Mouse (Mus musculus) hematopoietic stem cell, adult 5-6 weeks (primary cell): ENCODE results near the gene Olfr355. TPM values are rescaled to one million over a fixed set of nuclear protein-coding genes. Genes with fewer than 3 reads are reported as not detected.

ENCODE experiments used
- ATAC-seq, 2 experiments: fragments of 125-278 bp in 1 of 2; replicated peaks in 1 of 2; 2 replicates each; pipeline ENCODE4 v1.8.0; 2016 to 2017; ENCODE audit warnings: inconsistent platforms in 2 of 2, mild to moderate bottlenecking in 2 of 2, moderate number of reproducible peaks in 2 of 2, low read depth in 1 of 2, moderate TSS enrichment in 1 of 2; ENCODE audit not compliant: low FRiP score in 2 of 2, poor library complexity in 2 of 2, severe bottlenecking in 2 of 2, insufficient read depth in 1 of 2, low TSS enrichment in 1 of 2
- total RNA-seq: library from RNA; stranded (forward); fragments of 172-1452, 232-1000 nt; gene quantifications from 2 replicates; pipeline ENCODE4 v1.2.3, GENCODE M21; 2017

The Olfr355 gene
- not detected in 2 replicates for total RNA-seq

GRCm38 (mm10) chr2:36928797-36929196, at the start of gene Olfr355:
Gene Olfr355 (minus strand): TSS chr2:36928897.
- ATAC-seq, result no peak

- ATAC-seq, result no peak
These were observed 8.1 kb upstream of the Olfr355 start, which contains the start of gene Olfr356 for GRCm38 (mm10) chr2:36936821-36937220. Gene Olfr356 (plus strand): TSS chr2:36937121.

- ATAC-seq, result no peak
These were observed 23.3 kb downstream of the Olfr355 start, which contains the start of gene Olfr354 for GRCm38 (mm10) chr2:36905380-36905779. Gene Olfr354 (plus strand): TSS chr2:36905680.

GRCm38 (mm10) chr2:36897114-36897513, 31.6 kb downstream of the Olfr355 start:
- ATAC-seq, result no peak

GRCm38 (mm10) chr2:36892836-36893235, 35.9 kb downstream of the Olfr355 start, which contains the start of gene Olfr353:
Gene Olfr353 (minus strand): TSS chr2:36892936.
- ATAC-seq, result no peak

Other genes with a start within 250 kb of the Olfr355 start
- not detected in 2 replicates for gene Olfr346, start 243.1 kb downstream of the Olfr355 start, total RNA-seq
- gene Olfr347, start 197.0 kb downstream of the Olfr355 start, total RNA-seq, result not detected in 2 replicates
- gene Olfr348, start 144.6 kb downstream of the Olfr355 start, total RNA-seq, result not detected in 2 replicates
- not detected in 2 replicates for gene Olfr50, start 138.4 kb downstream of the Olfr355 start, total RNA-seq
- gene Olfr3, start 111.9 kb downstream of the Olfr355 start, total RNA-seq, result not detected in 2 replicates
- gene Olfr350, start 82.6 kb downstream of the Olfr355 start, total RNA-seq, result not detected in 2 replicates
- not detected in 2 replicates for gene Olfr351, start 66.2 kb downstream of the Olfr355 start, total RNA-seq
- not detected in 2 replicates for gene Olfr352, start 60.4 kb downstream of the Olfr355 start, total RNA-seq
- not detected in 2 replicates for gene Olfr353, start 36.0 kb downstream of the Olfr355 start, total RNA-seq
- gene Olfr354, start 23.2 kb downstream of the Olfr355 start, total RNA-seq, result not detected in 2 replicates
- not detected in 2 replicates for gene Olfr356, start 8.2 kb upstream of the Olfr355 start, total RNA-seq
- gene Olfr357, start 64.9 kb upstream of the Olfr355 start, total RNA-seq, result not detected in 2 replicates
- not detected in 2 replicates for gene Olfr358, start 80.4 kb upstream of the Olfr355 start, total RNA-seq
- not detected in 2 replicates for gene Olfr360, start 136.8 kb upstream of the Olfr355 start, total RNA-seq
- gene Olfr361, start 160.4 kb upstream of the Olfr355 start, total RNA-seq, result not detected in 2 replicates
- not detected in 2 replicates for gene Olfr362, start 189.0 kb upstream of the Olfr355 start, total RNA-seq
- not detected in 2 replicates for gene Olfr364-ps1, start 210.4 kb upstream of the Olfr355 start, total RNA-seq